Mouse (Mus musculus) stomach, embryonic 16.5 days (tissue): ENCODE data around the gene Prrx1. TPM values are rescaled to one million over a fixed set of nuclear protein-coding genes. Genes with fewer than 3 reads are reported as not detected.

Experiments
- ATAC-seq: fragments of 200-750 bp; cut with Nextera tagmentation; 2 replicates; pipeline ENCODE4 v1.8.0; 2017; ENCODE audit warnings: moderate number of reproducible peaks, moderate TSS enrichment; ENCODE audit not compliant: insufficient read depth, low FRiP score
- H3K27ac ChIP-seq: fragments of 300-500 bp; sonication (generic); 2 replicates; pipeline ENCODE4 v1.5.1; 2014; ENCODE audit warnings: low read length
- H3K27me3 ChIP-seq: fragments of 300-500 bp; sonication (generic); 2 replicates; pipeline ENCODE4 v1.6.1; 2014; ENCODE audit warnings: low read length, control low read depth, mixed read lengths; ENCODE audit not compliant: control insufficient read depth, insufficient read depth
- H3K36me3 ChIP-seq: fragments of 300-500 bp; sonication (generic); 2 replicates; pipeline ENCODE4 v1.6.1; 2014; ENCODE audit warnings: low read length; ENCODE audit not compliant: control insufficient read depth, insufficient read depth
- H3K4me1 ChIP-seq: fragments of 300-500 bp; sonication (generic); 2 replicates; pipeline ENCODE4 v1.6.1; 2014; ENCODE audit warnings: low read length, control low read depth, mixed read lengths; ENCODE audit not compliant: control insufficient read depth, insufficient read depth
- H3K4me2 ChIP-seq: fragments of 300-500 bp; sonication (generic); 2 replicates; pipeline ENCODE4 v1.6.1; 2014; ENCODE audit warnings: low read depth, low read length, mixed read lengths
- H3K4me3 ChIP-seq: fragments of 300-500 bp; sonication (generic); replicated peaks from 2 replicates; pipeline ENCODE4 v1.5.1; 2014; ENCODE audit warnings: mild to moderate bottlenecking, low read length
- H3K9ac ChIP-seq: fragments of 300-500 bp; sonication (generic); 2 replicates; pipeline ENCODE4 v1.6.1; 2014; ENCODE audit warnings: low read length
- H3K9me3 ChIP-seq: fragments of 300-500 bp; sonication (generic); replicated peaks from 2 replicates; pipeline ENCODE4 v1.6.1; 2016; ENCODE audit warnings: low read length, control low read depth; ENCODE audit not compliant: control insufficient read depth
- WGBS: fragments of 180-500 bp; shearing (Covaris S2); extraction: QIAGEN DNeasy Blood & Tissue Kit; methylation state at CpG from one replicate; pipeline ENCODE4 v1.1.7; 2014; 5-methylcytosine and 5-hydroxymethylcytosine counted together
- polyA plus RNA-seq: library from polyadenylated mRNA; unstranded; fragments of >200 nt; fragmentation: Nextera tagmentation; extraction: Ambion mirVana; gene quantifications from 2 replicates; pipeline ENCODE4 v1.2.1, GENCODE M21; 2015

Prrx1 gene
- polyA plus RNA-seq, 1 experiment from 2014 or later: 9.6 TPM

GRCm38 (mm10) chr1:163198059-163198458 is 115.5 kb downstream of the Prrx1 start:
- Histone ChIP-seq H3K36me3 (no peaks in the 10 kb centered on the region), H3K9ac (no peak overlapping the region), H3K4me3 (no peak overlapping the region), H3K4me1 (no peaks in the 10 kb centered on the region), H3K4me2 (no peak overlapping the region), H3K9me3 (no peaks in the 10 kb centered on the region), H3K27ac (no peak overlapping the region), H3K27me3 (no peaks in the 10 kb centered on the region)
- WGBS: 47% methylated on average over 4 of the region's 4 CpGs
- no peak for ATAC-seq

Other genes with a start within 250 kb of the Prrx1 start
- not detected in 2 replicates for gene Mroh9, start 228.0 kb downstream of the Prrx1 start, polyA plus RNA-seq
- 18.8 and 19.0 TPM in 2 replicates for gene Gorab, start 90.0 kb upstream of the Prrx1 start, polyA plus RNA-seq